9 mouse cellular contexts compared by ENCODE assay signal in the genomic region with DNA sequence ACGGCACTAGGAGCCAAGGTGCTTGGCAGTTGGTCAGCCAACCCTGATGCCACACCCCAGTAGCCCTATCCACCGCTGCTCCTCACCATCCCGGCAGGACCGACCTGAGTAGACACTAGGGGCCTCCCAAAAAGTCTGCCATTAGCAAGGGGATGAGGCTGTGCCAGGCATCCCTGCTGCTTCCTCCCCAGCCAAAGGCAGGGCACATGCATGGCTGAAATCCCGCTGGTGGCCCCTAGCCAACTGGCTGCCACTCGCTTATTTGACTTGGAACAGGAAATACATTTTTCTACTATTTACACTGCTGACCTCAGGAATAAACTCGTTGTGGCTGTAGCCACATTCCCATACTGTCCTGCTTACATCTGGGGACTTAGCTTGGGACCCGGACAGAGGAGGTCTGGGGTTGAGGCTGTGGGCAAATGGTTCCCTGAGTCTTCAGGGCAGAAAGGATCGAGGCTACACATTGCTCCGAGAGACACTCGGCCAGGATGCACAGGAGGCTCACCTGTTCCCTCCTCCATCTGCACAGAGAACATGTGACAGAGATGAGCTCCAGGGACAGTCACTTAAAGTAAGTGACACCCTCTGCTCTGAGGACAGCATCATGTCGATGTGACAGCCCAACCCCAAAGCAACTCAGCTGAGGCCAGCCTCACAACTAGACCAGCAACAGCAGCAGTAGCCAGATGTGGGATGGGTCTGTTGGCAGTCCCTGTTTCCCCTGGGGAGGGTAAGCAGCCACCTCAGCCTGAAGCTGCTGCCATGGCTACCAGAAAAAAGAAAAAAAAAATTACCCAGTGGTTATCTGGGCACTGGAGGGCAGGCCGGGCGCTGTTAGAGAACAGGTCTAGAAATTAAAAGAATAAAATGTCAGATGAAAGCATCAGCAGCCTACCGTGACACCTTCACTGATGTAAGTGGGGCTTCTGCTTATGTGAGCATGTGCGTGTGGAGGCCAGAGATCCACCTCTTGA. TPM values are rescaled to one million over a fixed set of nuclear protein-coding genes. Genes with fewer than 3 reads are reported as not detected.
A peak's percentile ranks its signal among the peaks of the same experiment; 100 is the strongest.
DNase-seq lines count a peak whose midpoint lies in the region; ATAC-seq and TF ChIP-seq lines count a peak whose summit lies in the region.
"Had no signal": no experiment of that assay in that cellular context is flagged by ENCODE, and none has a peak within 500 bp of the region (broad histone marks: within the 10 kb centered on the region; RNA-seq: fewer than 3 reads in every experiment).

No protein-coding gene starts in this region.

- no peak overlapping the region for H3K9ac ChIP-seq in liver, postnatal 0 days (replicated peaks)
- no peak overlapping the region for H3K9ac ChIP-seq in liver, embryonic 11.5 days (ENCODE audit: low read depth, low read length)
- no peak overlapping the region for H3K9ac ChIP-seq in lung, postnatal 0 days (replicated peaks; ENCODE audit: low read depth)
- H3K9ac ChIP-seq in hindbrain, embryonic 16.5 days (ENCODE audit: low read depth, low read length): no peak overlapping the region
- H3K9ac ChIP-seq: neural tube, embryonic 12.5 days had no signal

- intact Hi-C loops in heart, postnatal 25 days (cut with DNase I): no loop called here

- H3K4me1 ChIP-seq in liver, postnatal 0 days (ENCODE audit: insufficient read depth): peaks cover 9% of the 10 kb centered on the region
- no peaks in the 10 kb centered on the region for H3K4me1 ChIP-seq in liver, embryonic 11.5 days (replicated peaks; ENCODE audit: control insufficient read depth, insufficient read depth, low read length)
- H3K4me1 ChIP-seq in lung, postnatal 0 days (ENCODE audit: insufficient read depth, low read depth, low read length): peaks cover 8% of the 10 kb centered on the region; the same call in 1 of the 2 replicates
- H3K4me1 ChIP-seq in hindbrain, embryonic 16.5 days (ENCODE audit: control insufficient read depth, insufficient read depth, low read depth, low read length): peaks cover 7% of the 10 kb centered on the region; the same call in 1 of the 2 replicates
- H3K4me1 ChIP-seq: neural tube, embryonic 12.5 days had no signal

- no peak overlapping the region for H3K27ac ChIP-seq in liver, postnatal 0 days (ENCODE audit: low read depth)
- H3K27ac ChIP-seq in liver, embryonic 11.5 days (ENCODE audit: low read depth, low read length): no peak overlapping the region
- H3K27ac ChIP-seq in lung, postnatal 0 days (ENCODE audit: low read length): no peak overlapping the region
- no peak overlapping the region for H3K27ac ChIP-seq in hindbrain, embryonic 16.5 days (ENCODE audit: low read depth, low read length)
- H3K27ac ChIP-seq: neural tube, embryonic 12.5 days had no signal

- no peaks in the 10 kb centered on the region for H3K9me3 ChIP-seq in liver, postnatal 0 days (ENCODE audit: low read length)
- H3K9me3 ChIP-seq in liver, embryonic 11.5 days (ENCODE audit: control insufficient read depth, low read length): no peaks in the 10 kb centered on the region
- H3K9me3 ChIP-seq in lung, postnatal 0 days (ENCODE audit: low read length): no peaks in the 10 kb centered on the region
- 0 out of 2 replicates have a peak, but pooled peaks cover 2% of the 10 kb centered on the region for H3K9me3 ChIP-seq in hindbrain, embryonic 16.5 days (ENCODE audit: control insufficient read depth, low read length)
- H3K9me3 ChIP-seq: neural tube, embryonic 12.5 days had no signal

- no peaks in the 10 kb centered on the region for H3K27me3 ChIP-seq in liver, postnatal 0 days (ENCODE audit: insufficient read depth, low read length)
- no peaks in the 10 kb centered on the region for H3K27me3 ChIP-seq in liver, embryonic 11.5 days (replicated peaks; ENCODE audit: control insufficient read depth, insufficient read depth, low read length)
- no peaks in the 10 kb centered on the region; the same call in 1 of the 2 replicates for H3K27me3 ChIP-seq in lung, postnatal 0 days (replicated peaks; ENCODE audit: insufficient read depth, low read length)
- H3K27me3 ChIP-seq in hindbrain, embryonic 16.5 days (replicated peaks; ENCODE audit: control insufficient read depth, insufficient read depth, low read length): no peaks in the 10 kb centered on the region
- H3K27me3 ChIP-seq: neural tube, embryonic 12.5 days had no signal

- no peak for TF ChIP-seq EP300 in liver, postnatal 0 days (IDR thresholded peaks at IDR 0.05; ENCODE audit: low read depth)
- TF ChIP-seq EP300 in lung, postnatal 0 days (IDR thresholded peaks at IDR 0.05): peak; percentile 72

- H3K4me3 ChIP-seq in liver, postnatal 0 days (ENCODE audit: low read depth, low read length): no peak overlapping the region
- no peak overlapping the region for H3K4me3 ChIP-seq in liver, embryonic 11.5 days (ENCODE audit: low read depth, low read length)
- no peak overlapping the region for H3K4me3 ChIP-seq in lung, postnatal 0 days (ENCODE audit: low read depth, low read length)
- H3K4me3 ChIP-seq in hindbrain, embryonic 16.5 days (ENCODE audit: low read length): no peak overlapping the region
- H3K4me3 ChIP-seq: neural tube, embryonic 12.5 days had no signal

- ATAC-seq in liver, postnatal 0 days: peak; percentile 49; the same call in 1 of the 2 replicates
- ATAC-seq in liver, embryonic 11.5 days (replicated peaks; ENCODE audit: low FRiP score): no peak
- ATAC-seq in lung, postnatal 0 days: peak; percentile 75
- ATAC-seq in hindbrain, embryonic 16.5 days: no peak
- no peak for ATAC-seq in megakaryocyte-erythroid progenitor cell, adult 5-6 weeks (replicated peaks; ENCODE audit: low FRiP score, low TSS enrichment, poor library complexity, severe bottlenecking)

- peak; percentile 68 for DNase-seq in liver, postnatal 0 days
- DNase-seq in liver, embryonic 11.5 days (ENCODE audit: low spot score): no peak
- peak; percentile 71 for DNase-seq in cerebellum, adult 8-10 months
- DNase-seq in heart, postnatal 25 days (ENCODE audit: low spot score): peak; percentile 43
- peak; percentile 82 for DNase-seq in lung, postnatal 0 days (ENCODE audit: low spot score)
- DNase-seq in embryo, embryonic 10.5 days (ENCODE audit: low spot score): no peak

- H3K36me3 ChIP-seq in liver, postnatal 0 days (replicated peaks; ENCODE audit: insufficient read depth, low read length): no peaks in the 10 kb centered on the region
- H3K36me3 ChIP-seq in liver, embryonic 11.5 days (ENCODE audit: control insufficient read depth, insufficient read depth, low read length): no peaks in the 10 kb centered on the region
- no peaks in the 10 kb centered on the region for H3K36me3 ChIP-seq in lung, postnatal 0 days (ENCODE audit: insufficient read depth, low read length)
- no peaks in the 10 kb centered on the region for H3K36me3 ChIP-seq in hindbrain, embryonic 16.5 days (ENCODE audit: control insufficient read depth, insufficient read depth, low read length)
- H3K36me3 ChIP-seq: neural tube, embryonic 12.5 days had no signal

- WGBS in liver, postnatal 0 days (ENCODE audit: insufficient replicate concordance): 59% methylated on average over 16 of the region's 16 CpGs
- 67% methylated on average over 16 of the region's 16 CpGs for WGBS in liver, embryonic 11.5 days
- WGBS in lung, postnatal 0 days: 41% methylated on average over 16 of the region's 16 CpGs
- WGBS in hindbrain, embryonic 16.5 days: 64% methylated on average over 16 of the region's 16 CpGs

- no peak for TF ChIP-seq CTCF in liver, postnatal 0 days (IDR thresholded peaks at IDR 0.05; ENCODE audit: low read depth)
- TF ChIP-seq CTCF in lung, postnatal 0 days (IDR thresholded peaks at IDR 0.05): no peak

- no peak overlapping the region for H3K4me2 ChIP-seq in liver, postnatal 0 days (ENCODE audit: low read depth, low read length)
- no peak overlapping the region for H3K4me2 ChIP-seq in liver, embryonic 11.5 days
- no peak overlapping the region for H3K4me2 ChIP-seq in lung, postnatal 0 days (replicated peaks; ENCODE audit: low read depth, low read length)
- no peak overlapping the region for H3K4me2 ChIP-seq in hindbrain, embryonic 16.5 days (ENCODE audit: low read length)
- H3K4me2 ChIP-seq: neural tube, embryonic 12.5 days had no signal

RNA-seq across cellular contexts. Expression of a gene that starts 45.5 kb away (rescaled TPM):
- polyA plus RNA-seq in liver, postnatal 0 days (2015; fragmentation: Nextera tagmentation; extraction: Ambion mirVana): 5.1 and 5.7 TPM in 2 replicates
- polyA plus RNA-seq in liver, embryonic 11.5 days (2014; fragmentation: Nextera tagmentation; extraction: Ambion mirVana): 1.8 and 1.9 TPM in 2 replicates
- under 1 TPM; 0.22 to 0.26 TPM for total RNA-seq in heart, postnatal 25 days (2021)
- 2.1 and 2.2 TPM in 2 replicates for polyA plus RNA-seq in lung, postnatal 0 days (2015; fragmentation: Nextera tagmentation; extraction: Ambion mirVana)
- polyA plus RNA-seq in hindbrain, embryonic 16.5 days (2015; fragmentation: Nextera tagmentation; extraction: Ambion mirVana): 1.2 and 1.9 TPM in 2 replicates
- not detected in 2 replicates for total RNA-seq in megakaryocyte-erythroid progenitor cell, adult 5-6 weeks (2014; fragmentation: Nextera tagmentation)
- not detected in 2 replicates for total RNA-seq in megakaryocyte-erythroid progenitor cell, adult 5-6 weeks (2017)

Comparison
In these comparisons a context has a peak if more than half of its experiments do, and no peak if none do; other contexts are left out.
1. ATAC-seq: peak in liver, postnatal 0 days (single experiment) and lung, postnatal 0 days (single experiment); none in liver, embryonic 11.5 days (single experiment), hindbrain, embryonic 16.5 days (single experiment) and megakaryocyte-erythroid progenitor cell, adult 5-6 weeks (single experiment).
2. DNase-seq: peak in liver, postnatal 0 days (single experiment), cerebellum, adult 8-10 months (single experiment), heart, postnatal 25 days (single experiment) and lung, postnatal 0 days (single experiment); none in liver, embryonic 11.5 days (single experiment) and embryo, embryonic 10.5 days (single experiment).